Mouse (Mus musculus) kidney, postnatal 10 days (tissue): Measurements from ENCODE around the gene Gpnmb.

Experiments
- DNase-seq: peaks from one replicate; pipeline ENCODE4 v3.0.0; 2021; ENCODE audit warnings: mixed read lengths

The Gpnmb gene

DNA sequence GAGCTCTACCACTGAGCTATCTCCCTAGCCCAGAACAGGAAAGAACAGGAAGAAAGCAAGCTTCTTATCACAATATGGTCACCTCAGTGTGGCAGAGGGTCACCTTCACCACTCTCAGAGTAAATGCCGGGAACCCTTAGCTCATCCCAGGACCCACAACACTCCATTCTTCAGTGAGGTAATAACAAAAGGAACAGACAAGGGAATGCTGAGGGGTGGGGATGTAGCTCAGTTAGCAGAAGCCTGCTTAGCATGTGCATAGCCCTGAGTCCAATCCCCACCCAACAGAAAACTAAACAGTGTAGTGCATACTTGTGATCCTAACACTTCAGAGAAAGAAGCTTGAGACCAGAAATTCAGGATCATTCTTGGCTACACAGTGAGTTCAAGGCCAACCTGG, 62.7 kb downstream of the Gpnmb start:
- no peak for DNase-seq

GRCm38 (mm10) chr6:49106746-49107500, 70.6 kb downstream of the Gpnmb start:
- DNase-seq, result no peak

- no peak for DNase-seq
These were observed 72.8 kb downstream of the Gpnmb start for GRCm38 (mm10) chr6:49109196-49109595.

DNA sequence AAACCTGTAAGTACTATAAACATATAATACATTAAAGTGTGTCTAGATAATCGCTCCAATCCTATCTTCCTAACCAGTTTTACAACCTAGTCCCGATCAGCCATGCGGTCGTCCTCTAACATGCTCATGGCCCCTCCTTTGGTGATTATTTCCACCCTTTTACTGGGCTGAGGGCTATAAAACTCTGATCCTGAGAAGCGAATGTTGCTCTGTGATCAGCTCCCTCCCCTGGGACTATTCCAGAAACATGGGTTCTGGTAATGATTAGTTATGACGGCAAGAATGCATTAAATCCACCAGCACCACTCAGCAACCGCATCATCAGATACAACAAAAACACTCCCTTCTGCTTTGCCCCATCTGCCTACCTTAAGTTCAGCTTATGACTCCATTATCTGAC, 77.5 kb downstream of the Gpnmb start:
- DNase-seq, result no peak

GRCm38 (mm10) chr6:49114457-49114856, 78.1 kb downstream of the Gpnmb start:
- DNase-seq, result no peak

DNA sequence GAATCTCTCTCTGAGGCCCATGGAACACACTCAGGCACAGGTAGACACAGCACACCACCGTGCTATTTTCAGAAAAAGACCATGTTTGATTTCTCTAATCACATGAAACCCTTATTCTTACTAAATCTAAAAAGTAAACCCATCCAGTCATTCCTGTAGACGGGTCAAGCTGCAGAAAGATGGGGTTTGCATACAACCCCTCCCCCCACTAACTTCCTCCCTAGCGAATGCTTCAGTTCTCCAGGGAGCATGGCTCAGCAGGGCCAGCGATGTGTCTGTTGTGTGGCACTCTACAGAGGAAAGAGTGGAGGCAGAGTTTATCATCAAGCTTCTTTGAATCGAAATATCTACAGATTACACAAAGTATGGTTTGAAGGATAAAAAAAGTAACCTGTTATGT, 79.2 kb downstream of the Gpnmb start:
- no peak for DNase-seq

DNA sequence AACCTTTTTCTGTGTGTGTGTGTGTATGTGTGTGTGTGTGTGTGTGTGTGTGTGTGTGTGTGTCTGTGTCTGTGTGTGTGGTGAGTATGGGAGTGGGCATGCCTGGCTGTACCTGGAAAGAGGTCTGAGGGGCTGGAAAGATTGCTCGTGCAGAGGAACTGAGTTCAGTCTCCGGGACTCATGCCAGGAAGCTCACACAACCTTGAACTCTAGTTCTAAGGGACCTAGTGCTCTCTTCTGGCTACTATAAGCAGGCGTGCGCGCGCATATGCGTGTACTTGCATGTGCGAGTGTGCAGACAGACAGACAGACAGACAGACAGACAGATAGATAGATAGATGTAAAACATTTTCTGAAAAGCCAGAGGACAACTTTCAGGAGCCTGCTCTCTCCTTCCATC, 79.9 kb downstream of the Gpnmb start:
- no peak for DNase-seq

- no peak for DNase-seq
These were observed 82.1 kb downstream of the Gpnmb start for GRCm38 (mm10) chr6:49118446-49118845.

- DNase-seq, result no peak
These were observed 83.3 kb downstream of the Gpnmb start for GRCm38 (mm10) chr6:49119462-49120135.

DNA sequence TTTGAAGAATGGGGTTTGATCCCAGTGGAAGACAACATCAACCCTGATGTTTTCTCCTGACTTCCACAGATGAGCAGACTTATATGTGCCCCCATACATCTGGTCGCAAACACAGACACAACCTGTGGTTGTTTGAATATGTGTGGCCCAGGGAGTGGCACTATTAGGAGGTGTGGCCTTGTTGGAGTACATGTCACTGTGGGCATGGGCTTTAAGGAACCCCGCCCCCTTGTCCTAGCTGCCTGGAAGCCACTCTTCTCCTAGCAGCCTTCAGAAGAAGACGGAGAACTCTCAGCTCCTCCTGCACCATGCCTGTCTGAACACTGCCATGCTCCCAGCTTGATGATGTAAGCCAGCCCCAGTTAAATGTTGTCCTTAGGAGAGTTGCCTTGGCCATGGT, 84.0 kb downstream of the Gpnmb start:
- DNase-seq, result no peak
